Mouse (Mus musculus) megakaryocyte progenitor cell, adult 5-6 weeks (primary cell): ENCODE measurements around the gene Tenm4. TPM values are rescaled to one million over a fixed set of nuclear protein-coding genes. Genes with fewer than 3 reads are reported as not detected.

Experiments used
- ATAC-seq: replicated peaks from 2 replicates; pipeline ENCODE4 v1.8.0; 2016; ENCODE audit warnings: mild to moderate bottlenecking, moderate TSS enrichment, inconsistent platforms; ENCODE audit not compliant: poor library complexity
- total RNA-seq, 2 experiments: library from RNA; stranded (forward) in 1 of 2; stranded (reverse) in 1 of 2; fragments of 157-497, 149-512 nt in 1 of 2; fragments of 200-1000 nt in 1 of 2; gene quantifications; 2 replicates each; pipeline versions ENCODE4 v1.2.3 to v1.2.4; 2015 to 2017

Gene Tenm4
- total RNA-seq, 2 experiments from 2014 or later: not detected

GRCm38 (mm10) chr7:96457891-96458290 lies 286.8 kb downstream of the Tenm4 start:
- ATAC-seq: no peak

GRCm38 (mm10) chr7:96458992-96459391 lies 287.9 kb downstream of the Tenm4 start:
- ATAC-seq: no peak

GRCm38 (mm10) chr7:96466761-96467160 lies 295.7 kb downstream of the Tenm4 start:
- ATAC-seq: no peak

GRCm38 (mm10) chr7:96470821-96471220 lies 299.8 kb downstream of the Tenm4 start:
- ATAC-seq: no peak

- ATAC-seq: no peak
Observed at GRCm38 (mm10) chr7:96474560-96475089, 303.6 kb downstream of the Tenm4 start.

GRCm38 (mm10) chr7:96476987-96477613 lies 306.1 kb downstream of the Tenm4 start:
- peak; percentile 84 for ATAC-seq

GRCm38 (mm10) chr7:96479139-96479538 lies 308.1 kb downstream of the Tenm4 start:
- 0 out of 2 replicates have a peak, but pooled peaks have one; percentile 12 for ATAC-seq

GRCm38 (mm10) chr7:96480351-96480983 lies 309.4 kb downstream of the Tenm4 start:
- ATAC-seq: no peak

- ATAC-seq: peak; percentile 76
Observed at GRCm38 (mm10) chr7:96482953-96483352, 311.9 kb downstream of the Tenm4 start.

- no peak for ATAC-seq
Observed at GRCm38 (mm10) chr7:96484006-96484581, 313.0 kb downstream of the Tenm4 start.

- ATAC-seq: no peak
Observed at GRCm38 (mm10) chr7:96489348-96490076, 318.5 kb downstream of the Tenm4 start.

- no peak for ATAC-seq
Observed at GRCm38 (mm10) chr7:96491896-96492295, 320.9 kb downstream of the Tenm4 start.

- no peak for ATAC-seq
Observed at GRCm38 (mm10) chr7:96492696-96493095, 321.6 kb downstream of the Tenm4 start.

- ATAC-seq: no peak
Observed at GRCm38 (mm10) chr7:96494057-96494456, 323.0 kb downstream of the Tenm4 start.

- ATAC-seq: no peak
Observed at GRCm38 (mm10) chr7:96500108-96500507, 329.1 kb downstream of the Tenm4 start.

- ATAC-seq: no peak
Observed at GRCm38 (mm10) chr7:96500797-96501196, 329.8 kb downstream of the Tenm4 start.

- no peak for ATAC-seq
Observed at GRCm38 (mm10) chr7:96502321-96502973, 331.4 kb downstream of the Tenm4 start.

GRCm38 (mm10) chr7:96505538-96505937 lies 334.5 kb downstream of the Tenm4 start:
- ATAC-seq: no peak

- no peak for ATAC-seq
Observed at GRCm38 (mm10) chr7:96507046-96507445, 336.0 kb downstream of the Tenm4 start.

GRCm38 (mm10) chr7:96510396-96510795 lies 339.4 kb downstream of the Tenm4 start:
- ATAC-seq: no peak
